Mouse (Mus musculus): ENCODE results near the gene Rfk. TPM values are rescaled to one million over a fixed set of nuclear protein-coding genes. Genes with fewer than 3 reads are reported as not detected.
A peak's percentile ranks its signal among the peaks of the same experiment; 100 is the strongest.

Gene Rfk
- polyA plus RNA-seq, 1 experiment from 2014 or later = 94.3 TPM

DNA sequence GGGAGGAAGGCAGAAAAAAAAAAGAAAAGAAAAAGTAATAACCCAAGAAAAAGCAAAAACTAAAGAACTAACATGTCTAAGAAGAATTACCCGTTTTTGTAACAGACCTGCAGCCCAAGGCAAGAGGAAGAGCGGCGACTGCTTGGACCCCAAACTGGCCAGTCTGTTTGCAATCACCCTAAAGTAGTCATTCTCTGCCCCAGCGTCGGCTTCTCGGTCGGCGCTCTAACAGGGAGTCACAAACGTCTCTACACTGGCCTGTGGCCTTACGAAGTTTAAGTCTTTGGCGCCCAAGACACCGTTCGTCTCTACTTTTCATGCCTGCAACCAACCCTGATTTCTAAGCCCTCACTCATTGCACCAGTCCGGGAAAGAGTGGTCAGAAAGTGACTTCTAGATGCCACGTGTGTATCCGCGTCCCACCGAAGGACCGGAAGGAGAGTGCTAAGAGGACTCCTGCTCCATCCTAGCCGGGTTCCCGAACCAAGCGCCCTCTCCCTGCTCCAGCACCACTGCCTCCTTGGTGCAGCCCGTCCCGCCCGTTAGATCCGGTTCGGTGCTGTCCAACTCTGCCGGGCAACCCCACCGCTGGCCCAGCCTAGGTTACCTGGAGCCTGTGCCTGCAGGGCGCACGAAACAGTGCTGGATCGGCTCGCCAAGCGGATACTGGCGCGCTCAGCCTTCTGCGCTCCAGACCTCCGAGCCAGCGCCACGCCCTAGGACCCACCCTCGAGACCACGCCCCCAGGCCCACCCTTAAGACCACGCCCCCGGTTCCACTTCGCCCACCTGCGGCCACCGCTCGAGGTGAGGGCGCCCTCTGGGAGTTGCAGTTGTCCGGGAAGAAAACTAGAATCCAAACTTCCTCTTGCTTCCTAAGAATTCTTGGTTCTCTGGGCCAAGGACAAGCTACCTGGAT, 37.6 kb upstream of the Rfk start:
- DNase-seq (ENCODE audit: low spot score) (peak; percentile 83), ATAC-seq (replicated peaks; ENCODE audit: insufficient number of reproducible peaks, low FRiP score, low TSS enrichment, low read depth) (peak; percentile 94)
- Histone ChIP-seq H3K4me2 (ENCODE audit: low read depth, low read length) (peak overlapping the region; percentile 95), H3K36me3 (replicated peaks; ENCODE audit: control insufficient read depth, insufficient read depth, low read depth, low read length) (no peaks in the 10 kb centered on the region), H3K9ac (replicated peaks; ENCODE audit: low read length) (peak overlapping the region; percentile 56), H3K27ac (replicated peaks; ENCODE audit: low read depth, low read length) (no peak overlapping the region), H3K9me3 (replicated peaks; ENCODE audit: control insufficient read depth, low read length) (no peaks in the 10 kb centered on the region), H3K4me3 (ENCODE audit: low read depth, low read length) (peak overlapping the region; percentile 51), H3K27me3 (ENCODE audit: control insufficient read depth, insufficient read depth, low read length) (0 out of 2 replicates have a peak, but pooled peaks cover 2% of the 10 kb centered on the region), H3K4me1 (ENCODE audit: control insufficient read depth, insufficient read depth, low read length) (no peaks in the 10 kb centered on the region)
- 2% methylated on average over 50 of the region's 50 CpGs for WGBS

DNA sequence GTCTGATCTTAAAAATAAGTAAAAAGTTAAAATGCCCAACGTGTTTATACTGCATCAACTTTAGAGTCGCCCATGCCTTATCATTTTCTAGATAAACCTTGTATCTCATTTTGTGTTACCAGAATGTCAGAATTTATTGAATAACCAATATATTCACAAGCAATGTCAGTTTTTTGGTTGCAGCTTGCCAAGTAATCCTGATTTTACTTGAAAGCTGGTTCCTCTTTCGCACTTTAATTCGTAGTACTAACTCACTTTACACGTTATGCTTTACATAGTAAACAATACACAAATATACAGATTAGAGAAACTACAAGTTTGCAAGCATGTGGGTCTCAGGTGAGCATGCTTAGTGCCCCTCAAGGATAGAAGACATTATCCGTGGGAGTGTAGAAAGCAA, 36.9 kb upstream of the Rfk start:
- ATAC-seq (replicated peaks; ENCODE audit: insufficient number of reproducible peaks, low FRiP score, low TSS enrichment, low read depth) = no peak
- Histone ChIP-seq H3K9me3 (replicated peaks; ENCODE audit: control insufficient read depth, low read length) (no peaks in the 10 kb centered on the region), H3K4me3 (ENCODE audit: low read depth, low read length) (no peak overlapping the region), H3K4me1 (ENCODE audit: control insufficient read depth, insufficient read depth, low read length) (no peaks in the 10 kb centered on the region), H3K27me3 (ENCODE audit: control insufficient read depth, insufficient read depth, low read length) (0 out of 2 replicates have a peak, but pooled peaks cover 2% of the 10 kb centered on the region), H3K4me2 (ENCODE audit: low read depth, low read length) (no peak overlapping the region), H3K36me3 (replicated peaks; ENCODE audit: control insufficient read depth, insufficient read depth, low read depth, low read length) (no peaks in the 10 kb centered on the region), H3K27ac (replicated peaks; ENCODE audit: low read depth, low read length) (no peak overlapping the region), H3K9ac (replicated peaks; ENCODE audit: low read length) (no peak overlapping the region)
- DNase-seq (ENCODE audit: low spot score) = no peak
- 71% methylated on average over 6 of the region's 6 CpGs for WGBS

DNA sequence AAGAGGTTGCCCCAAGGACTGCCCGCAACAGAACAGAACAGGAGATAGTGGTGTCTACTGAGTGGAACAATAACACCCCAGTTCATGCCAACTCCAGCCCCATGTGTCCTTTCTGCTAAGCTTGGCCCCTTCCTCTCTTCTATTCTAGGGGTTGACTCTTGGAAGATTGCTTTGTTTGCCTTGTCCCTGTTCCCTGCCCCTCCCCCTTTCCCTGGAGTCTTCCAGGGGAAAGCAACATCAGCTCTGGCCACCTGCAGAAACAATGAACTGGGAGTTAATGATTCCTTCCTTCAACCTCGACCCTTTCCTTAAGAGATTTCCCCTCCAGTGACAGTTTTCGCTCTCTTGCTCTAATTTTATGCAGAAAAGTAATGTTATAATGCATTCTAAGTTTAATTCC, 36.5 kb upstream of the Rfk start:
- WGBS = 53% methylated on average over 3 of the region's 3 CpGs
- no peak for DNase-seq (ENCODE audit: low spot score)
- Histone ChIP-seq H3K4me2 (ENCODE audit: low read depth, low read length) (no peak overlapping the region), H3K36me3 (replicated peaks; ENCODE audit: control insufficient read depth, insufficient read depth, low read depth, low read length) (no peaks in the 10 kb centered on the region), H3K9ac (replicated peaks; ENCODE audit: low read length) (no peak overlapping the region), H3K9me3 (replicated peaks; ENCODE audit: control insufficient read depth, low read length) (no peaks in the 10 kb centered on the region), H3K4me1 (ENCODE audit: control insufficient read depth, insufficient read depth, low read length) (no peaks in the 10 kb centered on the region), H3K27ac (replicated peaks; ENCODE audit: low read depth, low read length) (no peak overlapping the region), H3K4me3 (ENCODE audit: low read depth, low read length) (no peak overlapping the region), H3K27me3 (ENCODE audit: control insufficient read depth, insufficient read depth, low read length) (0 out of 2 replicates have a peak, but pooled peaks cover 2% of the 10 kb centered on the region)
- ATAC-seq (replicated peaks; ENCODE audit: insufficient number of reproducible peaks, low FRiP score, low TSS enrichment, low read depth) = no peak

DNA sequence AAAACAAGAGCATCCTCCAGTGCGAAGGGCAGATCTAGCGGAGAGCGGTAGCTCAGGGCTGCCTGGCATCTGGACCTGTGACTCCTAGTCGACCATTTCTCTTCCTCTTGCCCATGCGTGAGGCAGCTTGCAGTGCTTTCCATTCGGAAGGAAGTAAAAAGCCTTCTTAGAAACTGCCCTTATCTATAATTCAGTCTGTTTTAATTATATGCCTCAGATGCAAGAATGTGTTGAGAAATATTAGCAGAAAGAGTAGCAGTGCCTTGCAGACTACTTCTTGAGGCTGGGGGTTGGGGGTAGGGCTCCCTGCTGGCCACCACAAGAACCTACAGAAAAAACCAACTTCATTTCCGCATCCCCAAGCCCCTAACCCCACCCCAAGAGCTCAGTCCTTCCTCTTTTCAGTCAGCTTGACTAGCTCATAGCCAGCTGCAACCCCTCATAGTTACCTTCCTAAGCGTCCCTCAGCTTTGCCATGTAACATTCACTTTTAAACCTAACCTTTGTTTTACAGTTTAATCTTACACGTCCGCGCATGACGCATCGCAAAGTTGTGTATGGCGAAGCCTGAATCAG, 34.4 kb upstream of the Rfk start:
- DNase-seq (ENCODE audit: low spot score) (no peak), ATAC-seq (replicated peaks; ENCODE audit: insufficient number of reproducible peaks, low FRiP score, low TSS enrichment, low read depth) (no peak)
- no peaks in the 10 kb centered on the region for H3K4me1 ChIP-seq (ENCODE audit: control insufficient read depth, insufficient read depth, low read length)
- H3K27ac ChIP-seq (replicated peaks; ENCODE audit: low read depth, low read length) = no peak overlapping the region
- no peaks in the 10 kb centered on the region for H3K36me3 ChIP-seq (replicated peaks; ENCODE audit: control insufficient read depth, insufficient read depth, low read depth, low read length)
- no peak overlapping the region for H3K4me2 ChIP-seq (ENCODE audit: low read depth, low read length)
- H3K27me3 ChIP-seq (ENCODE audit: control insufficient read depth, insufficient read depth, low read length) = 0 out of 2 replicates have a peak, but pooled peaks cover 2% of the 10 kb centered on the region
- no peak overlapping the region for H3K9ac ChIP-seq (replicated peaks; ENCODE audit: low read length)
- 76% methylated on average over 14 of the region's 14 CpGs for WGBS
- H3K4me3 ChIP-seq (ENCODE audit: low read depth, low read length) = no peak overlapping the region
- no peaks in the 10 kb centered on the region for H3K9me3 ChIP-seq (replicated peaks; ENCODE audit: control insufficient read depth, low read length)

DNA sequence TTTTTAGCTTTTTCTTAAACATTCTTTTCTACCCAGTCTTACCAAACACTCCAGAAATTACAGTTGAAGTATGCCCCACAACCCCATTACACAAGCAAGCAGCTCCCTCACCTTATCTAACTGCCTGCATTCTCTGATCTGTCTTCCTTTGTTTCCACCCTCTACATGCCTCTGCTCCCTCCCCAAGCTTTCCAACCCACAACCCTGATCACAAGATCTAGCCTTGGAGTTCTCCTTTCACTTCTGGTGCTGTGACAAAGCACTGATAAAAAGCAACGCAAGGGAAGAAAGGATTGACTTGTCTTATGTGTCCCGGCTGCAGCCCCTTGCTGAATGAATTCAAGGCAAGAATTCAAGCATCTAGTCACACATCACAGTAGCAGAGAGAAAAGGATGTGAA, 32.7 kb upstream of the Rfk start:
- ATAC-seq (replicated peaks; ENCODE audit: insufficient number of reproducible peaks, low FRiP score, low TSS enrichment, low read depth) = no peak
- Histone ChIP-seq H3K9ac (replicated peaks; ENCODE audit: low read length) (no peak overlapping the region), H3K9me3 (replicated peaks; ENCODE audit: control insufficient read depth, low read length) (no peaks in the 10 kb centered on the region), H3K36me3 (replicated peaks; ENCODE audit: control insufficient read depth, insufficient read depth, low read depth, low read length) (no peaks in the 10 kb centered on the region), H3K27me3 (ENCODE audit: control insufficient read depth, insufficient read depth, low read length) (0 out of 2 replicates have a peak, but pooled peaks cover 2% of the 10 kb centered on the region), H3K4me3 (ENCODE audit: low read depth, low read length) (no peak overlapping the region), H3K27ac (replicated peaks; ENCODE audit: low read depth, low read length) (no peak overlapping the region), H3K4me2 (ENCODE audit: low read depth, low read length) (no peak overlapping the region), H3K4me1 (ENCODE audit: control insufficient read depth, insufficient read depth, low read length) (no peaks in the 10 kb centered on the region)
- WGBS = 84% methylated on average over 2 of the region's 2 CpGs
- no peak for DNase-seq (ENCODE audit: low spot score)

DNA sequence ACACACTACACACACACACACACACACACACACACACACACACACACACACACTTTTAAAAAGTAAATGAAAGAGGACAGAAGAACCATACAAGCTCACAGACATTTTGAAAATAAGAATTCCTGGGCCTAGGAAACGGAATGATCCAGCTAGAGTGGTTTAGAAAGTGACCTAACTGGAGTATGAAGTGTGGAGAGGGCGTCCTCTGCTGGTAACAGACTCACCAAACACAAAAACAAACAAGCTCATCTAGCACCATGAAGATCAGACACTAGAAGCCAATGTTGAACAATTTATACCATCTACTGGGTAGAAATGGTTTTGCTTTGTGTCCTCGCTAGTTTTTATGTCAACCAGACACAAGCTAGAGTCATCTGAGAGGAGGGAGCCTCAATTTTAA, 29.1 kb upstream of the Rfk start:
- DNase-seq (ENCODE audit: low spot score) = peak; percentile 29
- no peak for ATAC-seq (replicated peaks; ENCODE audit: insufficient number of reproducible peaks, low FRiP score, low TSS enrichment, low read depth)
- H3K4me1 ChIP-seq (ENCODE audit: control insufficient read depth, insufficient read depth, low read length) = no peaks in the 10 kb centered on the region
- H3K4me2 ChIP-seq (ENCODE audit: low read depth, low read length) = no peak overlapping the region
- no peak overlapping the region for H3K4me3 ChIP-seq (ENCODE audit: low read depth, low read length)
- H3K36me3 ChIP-seq (replicated peaks; ENCODE audit: control insufficient read depth, insufficient read depth, low read depth, low read length) = no peaks in the 10 kb centered on the region
- 41% methylated on average over 3 of the region's 3 CpGs for WGBS
- no peak overlapping the region for H3K9ac ChIP-seq (replicated peaks; ENCODE audit: low read length)
- H3K27ac ChIP-seq (replicated peaks; ENCODE audit: low read depth, low read length) = no peak overlapping the region
- no peaks in the 10 kb centered on the region for H3K9me3 ChIP-seq (replicated peaks; ENCODE audit: control insufficient read depth, low read length)
- H3K27me3 ChIP-seq (ENCODE audit: control insufficient read depth, insufficient read depth, low read length) = no peaks in the 10 kb centered on the region

DNA sequence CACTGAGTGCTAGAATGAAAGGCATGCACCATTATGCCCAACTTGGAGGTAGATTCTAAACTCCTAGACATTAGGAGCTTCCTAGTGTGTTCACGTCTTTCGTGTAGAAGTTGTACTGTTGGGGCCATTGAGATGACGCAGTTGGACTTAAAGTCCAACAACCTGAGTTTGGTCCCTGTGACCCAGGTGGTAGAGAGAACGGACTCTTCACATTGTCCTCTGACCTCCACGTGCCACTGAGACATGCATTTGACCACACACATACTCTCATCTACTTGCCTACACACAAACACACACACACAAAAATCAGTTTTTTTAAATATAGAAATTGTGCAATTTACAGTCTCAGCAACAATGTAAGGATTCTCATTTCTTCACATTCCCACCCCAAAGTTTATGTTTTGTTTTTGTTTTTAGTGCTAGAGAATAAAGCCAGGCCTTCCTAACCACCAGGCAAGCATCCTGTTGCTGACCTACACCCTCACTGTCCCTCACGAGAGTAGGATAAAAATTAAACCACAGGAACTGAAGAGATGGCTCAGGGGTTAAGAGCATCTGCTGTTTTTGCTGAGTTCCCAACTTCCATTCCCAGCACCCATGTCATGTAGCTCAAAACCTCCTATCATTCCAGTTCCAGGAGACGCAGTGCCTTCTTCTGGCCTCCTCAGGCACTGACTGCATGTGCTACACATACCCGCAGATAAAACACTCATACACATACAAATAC, 27.3 kb upstream of the Rfk start:
- Histone ChIP-seq H3K27me3 (ENCODE audit: control insufficient read depth, insufficient read depth, low read length) (no peaks in the 10 kb centered on the region), H3K4me1 (ENCODE audit: control insufficient read depth, insufficient read depth, low read length) (no peaks in the 10 kb centered on the region), H3K4me3 (ENCODE audit: low read depth, low read length) (no peak overlapping the region), H3K9me3 (replicated peaks; ENCODE audit: control insufficient read depth, low read length) (no peaks in the 10 kb centered on the region), H3K27ac (replicated peaks; ENCODE audit: low read depth, low read length) (no peak overlapping the region), H3K4me2 (ENCODE audit: low read depth, low read length) (no peak overlapping the region), H3K9ac (replicated peaks; ENCODE audit: low read length) (no peak overlapping the region), H3K36me3 (replicated peaks; ENCODE audit: control insufficient read depth, insufficient read depth, low read depth, low read length) (no peaks in the 10 kb centered on the region)
- WGBS = 92% methylated on average over 8 of the region's 8 CpGs
- no peak for DNase-seq (ENCODE audit: low spot score)
- no peak for ATAC-seq (replicated peaks; ENCODE audit: insufficient number of reproducible peaks, low FRiP score, low TSS enrichment, low read depth)
